Mouse (Mus musculus): ENCODE data around the gene Cbfa2t2. TPM values are rescaled to one million over a fixed set of nuclear protein-coding genes. Genes with fewer than 3 reads are reported as not detected.

The Cbfa2t2 gene
- polyA plus RNA-seq, 1 experiment from 2014 or later: 69.4 TPM

- Histone ChIP-seq H3K27ac (peak overlapping the region; percentile 92), H3K27me3 (no peaks in the 10 kb centered on the region), H3K4me1 (peaks cover 25% of the 10 kb centered on the region), H3K36me3 (ENCODE audit: poor library complexity, severe bottlenecking) (no peaks in the 10 kb centered on the region), H3K9ac (peak overlapping the region; percentile 65), H3K4me2 (peak overlapping the region; percentile 60), H3K9me3 (replicated peaks) (no peaks in the 10 kb centered on the region), H3K4me3 (peak overlapping the region; percentile 29)
- 22% methylated on average over 11 of the region's 11 CpGs for WGBS
- no peak for ATAC-seq
These were observed 9.1 kb upstream of the Cbfa2t2 start for GRCm38 (mm10) chr2:154426905-154427852.

- H3K4me3 ChIP-seq: no peak overlapping the region
- H3K9me3 ChIP-seq (replicated peaks): no peaks in the 10 kb centered on the region
- H3K36me3 ChIP-seq (ENCODE audit: poor library complexity, severe bottlenecking): no peaks in the 10 kb centered on the region
- H3K27me3 ChIP-seq: no peaks in the 10 kb centered on the region
- ATAC-seq: no peak
- H3K9ac ChIP-seq: 0 out of 2 replicates have a peak overlapping the region, but pooled peaks have one; percentile 51
- H3K4me2 ChIP-seq: peak overlapping the region; percentile 40
- H3K27ac ChIP-seq: peak overlapping the region; percentile 92
- WGBS: 18% methylated on average over 17 of the region's 17 CpGs
- peaks cover 24% of the 10 kb centered on the region for H3K4me1 ChIP-seq
These were observed 8.4 kb upstream of the Cbfa2t2 start for GRCm38 (mm10) chr2:154427853-154428360.

GRCm38 (mm10) chr2:154430566-154430965, 5.7 kb upstream of the Cbfa2t2 start:
- Histone ChIP-seq H3K9ac (no peak overlapping the region), H3K27ac (no peak overlapping the region), H3K9me3 (replicated peaks) (no peaks in the 10 kb centered on the region), H3K27me3 (no peaks in the 10 kb centered on the region), H3K4me1 (peaks cover 26% of the 10 kb centered on the region), H3K4me3 (no peak overlapping the region), H3K4me2 (no peak overlapping the region), H3K36me3 (ENCODE audit: poor library complexity, severe bottlenecking) (no peaks in the 10 kb centered on the region)
- no peak for ATAC-seq
- 96% methylated on average over 2 of the region's 2 CpGs for WGBS

- H3K27me3 ChIP-seq: no peaks in the 10 kb centered on the region
- peaks cover 13% of the 10 kb centered on the region for H3K4me1 ChIP-seq
- H3K4me3 ChIP-seq: no peak overlapping the region
- ATAC-seq: no peak
- H3K9me3 ChIP-seq (replicated peaks): no peaks in the 10 kb centered on the region
- no peaks in the 10 kb centered on the region for H3K36me3 ChIP-seq (ENCODE audit: poor library complexity, severe bottlenecking)
- H3K9ac ChIP-seq: no peak overlapping the region
- H3K4me2 ChIP-seq: no peak overlapping the region
- 77% methylated on average over 2 of the region's 2 CpGs for WGBS
- no peak overlapping the region for H3K27ac ChIP-seq
These were observed 3.6 kb upstream of the Cbfa2t2 start for GRCm38 (mm10) chr2:154432696-154433095.

GRCm38 (mm10) chr2:154433391-154433790, 2.9 kb upstream of the Cbfa2t2 start:
- no peak for ATAC-seq
- Histone ChIP-seq H3K27me3 (no peaks in the 10 kb centered on the region), H3K4me1 (peaks cover 14% of the 10 kb centered on the region), H3K4me2 (no peak overlapping the region), H3K4me3 (no peak overlapping the region), H3K9me3 (replicated peaks) (no peaks in the 10 kb centered on the region), H3K27ac (peak overlapping the region; percentile 31), H3K9ac (no peak overlapping the region), H3K36me3 (ENCODE audit: poor library complexity, severe bottlenecking) (no peaks in the 10 kb centered on the region)
- WGBS: 69% methylated on average over 3 of the region's 3 CpGs

- WGBS: 98% methylated on average over 7 of the region's 7 CpGs
- Histone ChIP-seq H3K4me2 (no peak overlapping the region), H3K9ac (no peak overlapping the region), H3K27me3 (no peaks in the 10 kb centered on the region), H3K4me3 (no peak overlapping the region), H3K27ac (no peak overlapping the region), H3K9me3 (replicated peaks) (no peaks in the 10 kb centered on the region), H3K36me3 (ENCODE audit: poor library complexity, severe bottlenecking) (no peaks in the 10 kb centered on the region), H3K4me1 (peaks cover 27% of the 10 kb centered on the region)
- no peak for ATAC-seq
These were observed 1.6 kb upstream of the Cbfa2t2 start for GRCm38 (mm10) chr2:154434690-154435089.

GRCm38 (mm10) chr2:154436076-154436457, 214 bp upstream of the Cbfa2t2 start:
- 1% methylated on average over 30 of the region's 44 CpGs for WGBS

GRCm38 (mm10) chr2:154437191-154437527, 878 bp downstream of the Cbfa2t2 start:
- Histone ChIP-seq H3K4me3 (peak overlapping the region; percentile 87), H3K4me1 (peaks cover 33% of the 10 kb centered on the region), H3K27me3 (no peaks in the 10 kb centered on the region), H3K4me2 (peak overlapping the region; percentile 68), H3K27ac (no peak overlapping the region; the same call in 1 of the 2 replicates), H3K9me3 (replicated peaks) (no peaks in the 10 kb centered on the region), H3K36me3 (ENCODE audit: poor library complexity, severe bottlenecking) (no peaks in the 10 kb centered on the region; the same call in 1 of the 2 replicates), H3K9ac (peak overlapping the region; percentile 98)
- no peak for ATAC-seq
- WGBS: 16% methylated on average over 7 of the region's 7 CpGs

More at GRCm38 (mm10) chr2:154436076-154436457, 214 bp upstream of the Cbfa2t2 start:
- Histone ChIP-seq H3K9me3 (replicated peaks) (no peaks in the 10 kb centered on the region), H3K4me2 (peak overlapping the region; percentile 68), H3K4me1 (peaks cover 33% of the 10 kb centered on the region), H3K27ac (peak overlapping the region; percentile 92; the same call in 1 of the 2 replicates), H3K27me3 (no peaks in the 10 kb centered on the region), H3K9ac (peak overlapping the region; percentile 98), H3K36me3 (ENCODE audit: poor library complexity, severe bottlenecking) (no peaks in the 10 kb centered on the region), H3K4me3 (peak overlapping the region; percentile 87)
- peak; percentile 99 for ATAC-seq

GRCm38 (mm10) chr2:154440453-154440852, 4.2 kb downstream of the Cbfa2t2 start:
- no peak for ATAC-seq
- Histone ChIP-seq H3K9me3 (replicated peaks) (peaks cover 6% of the 10 kb centered on the region; the same call in 1 of the 2 replicates), H3K27me3 (no peaks in the 10 kb centered on the region), H3K4me1 (peaks cover 33% of the 10 kb centered on the region), H3K27ac (no peak overlapping the region), H3K4me2 (no peak overlapping the region), H3K9ac (no peak overlapping the region), H3K36me3 (ENCODE audit: poor library complexity, severe bottlenecking) (peaks cover 10% of the 10 kb centered on the region; the same call in 1 of the 2 replicates), H3K4me3 (no peak overlapping the region)

- Histone ChIP-seq H3K27me3 (no peaks in the 10 kb centered on the region), H3K9me3 (replicated peaks) (peaks cover 6% of the 10 kb centered on the region; the same call in 1 of the 2 replicates), H3K4me2 (no peak overlapping the region), H3K4me3 (no peak overlapping the region), H3K4me1 (no peaks in the 10 kb centered on the region), H3K36me3 (ENCODE audit: poor library complexity, severe bottlenecking) (peaks cover 23% of the 10 kb centered on the region), H3K27ac (no peak overlapping the region), H3K9ac (no peak overlapping the region)
- ATAC-seq: no peak
- 98% methylated on average over 8 of the region's 8 CpGs for WGBS
These were observed 11.5 kb downstream of the Cbfa2t2 start for GRCm38 (mm10) chr2:154447821-154448220.

- H3K36me3 ChIP-seq (ENCODE audit: poor library complexity, severe bottlenecking): peaks cover 18% of the 10 kb centered on the region
- no peak for ATAC-seq
- H3K4me3 ChIP-seq: no peak overlapping the region
- H3K4me2 ChIP-seq: no peak overlapping the region
- no peak overlapping the region for H3K9ac ChIP-seq
- peaks cover 4% of the 10 kb centered on the region; the same call in 1 of the 2 replicates for H3K9me3 ChIP-seq (replicated peaks)
- no peaks in the 10 kb centered on the region for H3K4me1 ChIP-seq
- H3K27ac ChIP-seq: no peak overlapping the region
- no peaks in the 10 kb centered on the region for H3K27me3 ChIP-seq
These were observed 12.4 kb downstream of the Cbfa2t2 start for GRCm38 (mm10) chr2:154448633-154449032.

- Histone ChIP-seq H3K9ac (no peak overlapping the region), H3K4me1 (peaks cover 26% of the 10 kb centered on the region), H3K27ac (no peak overlapping the region), H3K36me3 (ENCODE audit: poor library complexity, severe bottlenecking) (peaks cover 13% of the 10 kb centered on the region), H3K4me3 (no peak overlapping the region), H3K9me3 (replicated peaks) (no peaks in the 10 kb centered on the region), H3K4me2 (no peak overlapping the region), H3K27me3 (no peaks in the 10 kb centered on the region)
- WGBS: 94% methylated on average over 2 of the region's 2 CpGs
- no peak for ATAC-seq
These were observed 16.7 kb downstream of the Cbfa2t2 start for GRCm38 (mm10) chr2:154452951-154453350.
